Mouse (Mus musculus): ENCODE measurements around the gene Dock9.

Dock9 gene

GRCm38 (mm10) chr14:121499769-121500168, 297.9 kb downstream of the Dock9 start:
- no peak for DNase-seq

- DNase-seq = no peak
These were observed 299.8 kb downstream of the Dock9 start for GRCm38 (mm10) chr14:121497800-121498199.

- no peak for DNase-seq
These were observed 301.9 kb downstream of the Dock9 start for GRCm38 (mm10) chr14:121495741-121496140.

GRCm38 (mm10) chr14:121495120-121495519, 302.5 kb downstream of the Dock9 start:
- no peak for DNase-seq

- DNase-seq = no peak
These were observed 303.4 kb downstream of the Dock9 start for GRCm38 (mm10) chr14:121494238-121494637.

- no peak for DNase-seq
These were observed 303.9 kb downstream of the Dock9 start for GRCm38 (mm10) chr14:121493712-121494111.

GRCm38 (mm10) chr14:121492328-121492727, 305.3 kb downstream of the Dock9 start:
- DNase-seq = no peak
